Mouse (Mus musculus) embryonic facial prominence, embryonic 11.5 days (tissue): ENCODE measurements around the gene Cx3cr1. TPM values are rescaled to one million over a fixed set of nuclear protein-coding genes. Genes with fewer than 3 reads are reported as not detected.

Source experiments
- ATAC-seq: fragments of 200-750 bp; cut with Nextera tagmentation; replicated peaks from 2 replicates; pipeline ENCODE4 v1.8.0; 2017; ENCODE audit warnings: low read depth; ENCODE audit not compliant: insufficient number of reproducible peaks, low FRiP score, low TSS enrichment
- DNase-seq: peaks from one replicate; pipeline ENCODE4 v3.0.0-alpha.2; 2015; ENCODE audit warnings: low spot score
- H3K27ac ChIP-seq: fragments of 300-500 bp; sonication (generic); replicated peaks from 2 replicates; pipeline ENCODE4 v1.5.1; 2014; ENCODE audit warnings: mild to moderate bottlenecking, low read depth, low read length, control low read depth
- H3K27me3 ChIP-seq: fragments of 300-500 bp; sonication (generic); 2 replicates; pipeline ENCODE4 v1.6.1; 2014; ENCODE audit warnings: mild to moderate bottlenecking, low read length, moderate library complexity, mixed read lengths; ENCODE audit not compliant: control insufficient read depth, insufficient read depth
- H3K36me3 ChIP-seq: fragments of 300-500 bp; sonication (generic); replicated peaks from 2 replicates; pipeline ENCODE4 v1.6.1; 2014; ENCODE audit warnings: low read depth, mild to moderate bottlenecking, low read length, moderate library complexity, mixed read lengths; ENCODE audit not compliant: control insufficient read depth, insufficient read depth
- H3K4me1 ChIP-seq: fragments of 300-500 bp; sonication (generic); 2 replicates; pipeline ENCODE4 v1.6.1; 2014; ENCODE audit warnings: low read length, mixed read lengths; ENCODE audit not compliant: control insufficient read depth, insufficient read depth
- H3K4me2 ChIP-seq: fragments of 300-500 bp; sonication (generic); 2 replicates; pipeline ENCODE4 v1.6.1; 2014; ENCODE audit warnings: low read depth, mild to moderate bottlenecking, control low read depth, low read length, moderate library complexity
- H3K4me3 ChIP-seq: fragments of 300-500 bp; sonication (generic); 2 replicates; pipeline ENCODE4 v1.5.1; 2014; ENCODE audit warnings: low read depth, low read length, control low read depth
- H3K9ac ChIP-seq: fragments of 300-500 bp; sonication (generic); replicated peaks from 2 replicates; pipeline ENCODE4 v1.6.1; 2014; ENCODE audit warnings: mild to moderate bottlenecking, control low read depth, low read length
- H3K9me3 ChIP-seq: fragments of 300-500 bp; sonication (generic); replicated peaks from 2 replicates; pipeline ENCODE4 v1.6.1; 2016; ENCODE audit warnings: mild to moderate bottlenecking, low read length, inconsistent platforms, mixed read lengths; ENCODE audit not compliant: control insufficient read depth
- WGBS: fragments of 180-500 bp; shearing (Covaris S2); extraction: QIAGEN DNeasy Blood & Tissue Kit; methylation state at CpG from one replicate; pipeline ENCODE4 v1.1.7; 2014; 5-methylcytosine and 5-hydroxymethylcytosine counted together
- polyA plus RNA-seq: library from polyadenylated mRNA; unstranded; fragments of >200 nt; fragmentation: Nextera tagmentation; extraction: Ambion mirVana; gene quantifications from 2 replicates; pipeline ENCODE4 v1.2.1, GENCODE M21; 2014

Cx3cr1 gene
- polyA plus RNA-seq, 1 experiment from 2014 or later: 2.4 TPM

GRCm38 (mm10) chr9:119974609-119975008 is 95.1 kb downstream of the Cx3cr1 start:
- H3K27me3 ChIP-seq: no peaks in the 10 kb centered on the region
- no peaks in the 10 kb centered on the region for H3K9me3 ChIP-seq
- ATAC-seq (no peak), DNase-seq (no peak)
- no peak overlapping the region for H3K4me2 ChIP-seq
- no peak overlapping the region for H3K27ac ChIP-seq
- no peaks in the 10 kb centered on the region; the same call in none of the 2 replicates for H3K36me3 ChIP-seq
- no peak overlapping the region for H3K9ac ChIP-seq
- 84% methylated on average over 5 of the region's 5 CpGs for WGBS
- H3K4me1 ChIP-seq: peaks cover 4% of the 10 kb centered on the region; the same call in 1 of the 2 replicates
- H3K4me3 ChIP-seq: no peak overlapping the region

- ATAC-seq: no peak
- WGBS: 92% methylated on average over 27 of the region's 27 CpGs
- Histone ChIP-seq H3K4me1 (peaks cover 4% of the 10 kb centered on the region; the same call in 1 of the 2 replicates), H3K4me3 (no peak overlapping the region), H3K36me3 (no peaks in the 10 kb centered on the region; the same call in none of the 2 replicates), H3K27ac (no peak overlapping the region), H3K4me2 (no peak overlapping the region), H3K9ac (no peak overlapping the region), H3K27me3 (no peaks in the 10 kb centered on the region), H3K9me3 (no peaks in the 10 kb centered on the region)
- DNase-seq: no peak
Measured at GRCm38 (mm10) chr9:119973869-119974520, 95.7 kb downstream of the Cx3cr1 start.

- Histone ChIP-seq H3K36me3 (no peaks in the 10 kb centered on the region; the same call in none of the 2 replicates), H3K4me2 (no peak overlapping the region), H3K9ac (no peak overlapping the region), H3K27me3 (no peaks in the 10 kb centered on the region), H3K9me3 (no peaks in the 10 kb centered on the region), H3K4me1 (peaks cover 4% of the 10 kb centered on the region; the same call in 1 of the 2 replicates), H3K4me3 (no peak overlapping the region), H3K27ac (no peak overlapping the region)
- 95% methylated on average over 23 of the region's 23 CpGs for WGBS
- ATAC-seq: no peak
- no peak for DNase-seq
Measured at GRCm38 (mm10) chr9:119973281-119973680, 96.4 kb downstream of the Cx3cr1 start.

GRCm38 (mm10) chr9:119972582-119972981 is 97.1 kb downstream of the Cx3cr1 start:
- H3K27me3 ChIP-seq: no peaks in the 10 kb centered on the region
- no peaks in the 10 kb centered on the region; the same call in none of the 2 replicates for H3K36me3 ChIP-seq
- ATAC-seq: no peak
- H3K9me3 ChIP-seq: no peaks in the 10 kb centered on the region
- 91% methylated on average over 12 of the region's 12 CpGs for whole genome bisulfite sequencing
- no peak overlapping the region for H3K4me2 ChIP-seq
- H3K9ac ChIP-seq: no peak overlapping the region
- H3K27ac ChIP-seq: no peak overlapping the region
- H3K4me3 ChIP-seq: no peak overlapping the region
- H3K4me1 ChIP-seq: no peaks in the 10 kb centered on the region
- DNase-seq: no peak

GRCm38 (mm10) chr9:119972166-119972565 is 97.5 kb downstream of the Cx3cr1 start:
- 89% methylated on average over 10 of the region's 10 CpGs for WGBS

GRCm38 (mm10) chr9:119970763-119971656 is 98.7 kb downstream of the Cx3cr1 start:
- no peak for ATAC-seq
- 91% methylated on average over 7 of the region's 7 CpGs for WGBS
- Histone ChIP-seq H3K4me3 (no peak overlapping the region), H3K27me3 (no peaks in the 10 kb centered on the region), H3K4me2 (no peak overlapping the region), H3K4me1 (no peaks in the 10 kb centered on the region), H3K36me3 (no peaks in the 10 kb centered on the region; the same call in none of the 2 replicates), H3K9me3 (no peaks in the 10 kb centered on the region), H3K27ac (no peak overlapping the region), H3K9ac (no peak overlapping the region)
- no peak for DNase-seq

More at GRCm38 (mm10) chr9:119972166-119972565, 97.5 kb downstream of the Cx3cr1 start:
- Histone ChIP-seq H3K36me3 (no peaks in the 10 kb centered on the region; the same call in none of the 2 replicates), H3K4me2 (no peak overlapping the region), H3K9me3 (no peaks in the 10 kb centered on the region), H3K4me1 (no peaks in the 10 kb centered on the region), H3K27me3 (no peaks in the 10 kb centered on the region), H3K4me3 (no peak overlapping the region), H3K9ac (no peak overlapping the region), H3K27ac (no peak overlapping the region)
- DNase-seq (no peak), ATAC-seq (no peak)

GRCm38 (mm10) chr9:119970221-119970620 is 99.5 kb downstream of the Cx3cr1 start:
- Histone ChIP-seq H3K27me3 (no peaks in the 10 kb centered on the region), H3K4me3 (no peak overlapping the region), H3K4me2 (no peak overlapping the region), H3K27ac (no peak overlapping the region), H3K9me3 (no peaks in the 10 kb centered on the region), H3K9ac (no peak overlapping the region), H3K36me3 (no peaks in the 10 kb centered on the region; the same call in none of the 2 replicates), H3K4me1 (no peaks in the 10 kb centered on the region)
- no peak for ATAC-seq
- DNase-seq: no peak
- 44% methylated on average over 6 of the region's 6 CpGs for WGBS

- ATAC-seq (no peak), DNase-seq (no peak)
- no peaks in the 10 kb centered on the region; the same call in none of the 2 replicates for H3K36me3 ChIP-seq
- H3K4me3 ChIP-seq: no peak overlapping the region
- H3K9me3 ChIP-seq: no peaks in the 10 kb centered on the region
- 85% methylated on average over 7 of the region's 7 CpGs for WGBS
- no peaks in the 10 kb centered on the region for H3K27me3 ChIP-seq
- no peak overlapping the region for H3K9ac ChIP-seq
- H3K27ac ChIP-seq: no peak overlapping the region
- no peak overlapping the region for H3K4me2 ChIP-seq
- no peaks in the 10 kb centered on the region for H3K4me1 ChIP-seq
Measured at GRCm38 (mm10) chr9:119969811-119970210, 99.9 kb downstream of the Cx3cr1 start.
